Mouse (Mus musculus): ENCODE results near the gene Tirap.
A peak's percentile ranks its signal among the peaks of the same experiment; 100 is the strongest.

Tirap gene

GRCm38 (mm10) chr9:35199772-35200471, at the start of gene Tirap, which contains the start of gene Srpr:
Gene Tirap (minus strand): TSS chr9:35200291.
Gene Srpr (plus strand): TSS chr9:35200175.
- peak; percentile 94 for DNase-seq

- no peak for DNase-seq
Observed at GRCm38 (mm10) chr9:35249476-35249875, 49.4 kb upstream of the Tirap start.

GRCm38 (mm10) chr9:35247405-35247804, 47.3 kb upstream of the Tirap start:
- no peak for DNase-seq

GRCm38 (mm10) chr9:35239734-35240133, 39.6 kb upstream of the Tirap start:
- DNase-seq, result no peak

- no peak for DNase-seq
Observed at GRCm38 (mm10) chr9:35238915-35239571, 39.0 kb upstream of the Tirap start.

DNA sequence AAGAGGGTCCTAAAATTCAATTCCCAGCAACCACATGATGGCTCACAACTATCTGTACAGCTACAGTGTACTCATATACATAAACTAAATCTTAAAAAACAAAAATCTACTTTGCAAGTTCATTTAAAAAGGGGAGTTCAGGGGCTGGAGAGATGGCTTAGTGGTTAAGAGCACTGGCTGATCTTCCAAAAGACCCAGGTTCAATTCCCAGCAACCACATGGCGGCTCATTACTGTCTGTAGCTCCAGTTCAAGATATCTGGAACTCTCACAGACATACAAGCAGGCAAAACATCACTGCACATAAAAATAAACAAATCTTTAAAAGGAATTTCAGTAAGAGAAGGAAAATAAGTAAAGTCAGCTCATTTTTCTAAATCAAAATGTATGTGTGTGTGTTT, 38.3 kb upstream of the Tirap start:
- DNase-seq, result no peak

DNA sequence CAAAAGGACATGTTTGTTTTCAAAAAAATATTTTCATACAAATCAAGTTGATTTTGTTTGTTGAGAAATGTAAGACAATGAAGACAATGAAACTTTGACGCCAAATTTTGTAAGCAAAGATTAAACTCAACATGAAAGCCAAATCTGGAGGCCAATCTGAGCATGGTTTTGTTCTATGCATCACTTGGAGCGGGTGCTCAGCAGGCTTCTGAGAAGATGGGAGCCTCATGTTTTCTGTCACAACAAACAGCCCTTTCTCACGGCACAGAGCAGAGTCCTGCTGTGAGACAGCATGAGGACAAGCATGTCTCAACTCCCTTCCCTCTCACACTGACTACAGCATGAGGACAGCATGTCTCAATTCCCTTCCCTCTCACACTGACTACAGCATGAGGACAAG, 35.9 kb upstream of the Tirap start:
- DNase-seq, result no peak

DNA sequence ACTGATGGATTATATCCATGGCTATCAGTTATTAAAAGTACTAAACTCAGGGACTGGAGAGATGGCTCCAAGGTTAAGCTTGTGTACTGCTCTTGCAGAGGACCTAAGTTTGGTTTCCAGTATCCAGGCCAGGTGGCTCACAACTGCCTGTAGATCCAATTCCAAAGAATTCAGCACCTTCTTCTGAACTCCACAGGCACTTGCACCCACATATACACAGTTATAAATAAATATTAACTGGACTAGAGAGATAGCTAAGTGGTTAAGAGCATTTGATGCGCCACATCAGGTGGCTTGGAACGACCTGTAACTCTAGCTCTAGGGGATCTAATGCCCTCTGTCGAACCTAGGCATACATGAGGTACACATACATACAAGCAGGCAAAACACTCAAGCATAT, 28.6 kb upstream of the Tirap start:
- no peak for DNase-seq

DNA sequence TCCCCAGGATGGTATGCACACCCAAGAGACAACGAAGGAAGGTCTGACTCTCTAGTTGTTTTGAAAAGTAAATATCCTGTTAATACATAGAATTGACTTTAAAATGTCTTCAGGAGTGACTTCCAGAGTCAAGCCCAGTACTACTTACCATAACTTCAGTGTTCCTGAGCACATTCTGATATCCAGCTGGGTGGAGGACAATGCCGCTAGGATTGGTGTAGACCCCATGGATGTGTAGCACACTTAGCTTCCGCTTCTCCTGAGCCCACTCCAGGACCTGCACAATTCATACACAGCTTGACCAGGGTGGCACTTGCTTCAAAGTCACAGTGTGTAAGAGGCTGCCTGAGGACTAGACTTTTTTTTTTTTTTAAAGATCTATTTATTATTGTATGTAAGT, 23.4 kb upstream of the Tirap start:
- DNase-seq, result no peak

DNA sequence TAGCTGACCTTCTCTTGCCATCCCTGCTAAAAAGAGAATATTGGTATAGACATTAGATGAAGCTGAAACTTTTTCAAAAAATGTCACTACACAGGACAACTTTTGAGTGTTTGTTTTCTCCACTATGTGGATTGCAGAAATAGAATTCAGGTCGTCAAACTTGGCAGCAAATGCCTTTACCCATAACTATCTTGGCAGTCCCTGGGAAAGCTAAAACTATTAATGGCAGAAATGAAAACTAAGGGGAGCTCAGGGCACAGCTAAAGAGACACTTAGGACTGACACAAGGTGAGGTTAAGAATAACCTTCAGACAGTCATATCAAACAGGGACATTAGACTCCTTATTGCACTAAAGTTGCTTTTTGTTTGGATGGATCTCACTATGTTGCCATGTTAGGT, 17.9 kb upstream of the Tirap start:
- DNase-seq, result no peak

DNA sequence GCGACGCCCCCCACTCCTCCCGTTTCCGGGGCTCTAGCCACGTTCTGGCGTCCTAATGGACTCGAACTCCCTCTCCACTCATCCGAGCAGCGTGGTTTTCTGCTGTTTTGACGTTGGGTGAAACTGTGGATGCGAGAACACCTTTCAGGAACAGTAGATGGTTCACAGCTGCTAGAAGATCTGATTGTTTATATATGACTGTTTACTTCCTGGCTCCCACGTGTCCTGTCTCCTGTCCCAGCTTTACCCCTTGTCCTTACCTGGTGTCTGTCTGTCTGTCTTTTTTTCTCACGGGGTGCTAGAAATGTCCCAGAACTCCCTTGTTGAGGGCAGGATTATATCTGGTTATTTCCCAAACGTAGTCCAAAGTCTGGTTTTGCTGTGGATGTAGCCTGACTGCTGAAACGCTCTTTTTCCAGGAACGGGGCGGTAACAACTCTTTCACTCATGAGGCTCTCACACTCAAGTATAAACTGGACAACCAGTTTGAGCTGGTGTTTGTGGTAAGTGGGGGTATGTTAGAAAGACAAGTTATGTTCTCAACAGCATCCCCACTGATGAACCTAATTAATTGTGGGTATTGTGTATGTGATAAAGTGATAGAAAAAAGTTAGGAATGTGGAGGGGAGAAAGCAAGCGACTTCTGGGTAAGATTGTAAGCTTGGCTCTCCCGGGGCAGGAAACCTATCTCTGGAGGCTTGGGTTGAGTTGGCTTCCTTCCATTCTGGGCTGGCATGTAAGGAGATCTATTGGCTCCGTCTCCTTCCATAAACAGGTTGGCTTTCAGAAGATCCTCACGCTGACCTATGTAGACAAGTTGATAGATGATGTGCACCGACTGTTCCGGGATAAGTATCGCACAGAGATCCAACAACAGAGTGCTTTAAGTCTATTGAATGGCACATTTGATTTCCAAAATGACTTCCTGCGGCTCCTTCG, 11.8 kb upstream of the Tirap start:
- no peak for DNase-seq

DNA sequence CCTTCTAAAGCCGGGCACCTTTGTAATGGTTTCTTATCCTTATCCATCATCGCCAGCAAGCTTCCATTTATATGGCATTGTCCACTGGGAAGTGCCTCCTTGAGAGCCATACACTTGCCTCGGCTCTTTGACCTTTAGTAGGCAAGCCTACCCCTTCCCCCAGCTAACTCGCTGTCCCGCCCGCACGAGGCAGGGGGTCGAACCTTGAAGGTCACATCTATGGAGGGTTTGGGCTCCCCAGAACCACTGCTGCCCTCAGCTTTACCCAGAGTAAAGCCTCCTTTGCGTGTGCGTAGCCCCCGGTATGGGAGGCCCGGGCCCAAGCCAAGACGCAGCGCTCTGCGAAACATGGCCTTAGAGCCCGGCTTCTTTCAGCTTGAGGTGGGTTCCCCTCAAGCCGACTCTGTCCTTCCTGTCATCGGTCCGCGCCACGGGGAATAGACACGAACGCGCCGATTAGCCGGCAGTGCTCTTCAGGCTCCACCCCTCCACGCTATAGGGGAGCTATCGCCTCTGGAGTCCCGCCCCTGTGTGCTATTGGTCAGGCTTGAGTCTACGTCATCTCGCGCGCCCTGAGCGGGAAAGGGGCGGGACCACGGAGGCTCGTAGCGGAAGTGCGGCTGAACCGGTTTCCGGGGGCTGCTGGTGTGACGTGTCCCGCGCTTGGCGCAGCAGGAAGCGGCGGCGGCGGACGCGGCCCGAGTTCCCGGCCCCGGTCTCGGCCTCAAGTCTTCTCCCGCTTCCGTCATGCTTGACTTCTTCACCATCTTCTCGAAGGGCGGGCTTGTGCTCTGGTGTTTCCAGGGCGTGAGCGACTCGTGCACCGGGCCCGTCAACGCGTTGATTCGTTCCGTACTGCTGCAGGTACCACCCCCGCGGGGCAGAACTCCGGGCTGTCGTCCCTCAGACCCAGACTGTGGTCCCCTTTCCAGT, 10.7 kb upstream of the Tirap start, which contains the start of gene Foxred1:
TSS of gene Foxred1 (minus strand) at position 514 of the 933 bp plus-strand sequence.
- DNase-seq, result peak; percentile 98

- no peak for DNase-seq
Observed at GRCm38 (mm10) chr9:35204421-35204820, 4.3 kb upstream of the Tirap start.

DNA sequence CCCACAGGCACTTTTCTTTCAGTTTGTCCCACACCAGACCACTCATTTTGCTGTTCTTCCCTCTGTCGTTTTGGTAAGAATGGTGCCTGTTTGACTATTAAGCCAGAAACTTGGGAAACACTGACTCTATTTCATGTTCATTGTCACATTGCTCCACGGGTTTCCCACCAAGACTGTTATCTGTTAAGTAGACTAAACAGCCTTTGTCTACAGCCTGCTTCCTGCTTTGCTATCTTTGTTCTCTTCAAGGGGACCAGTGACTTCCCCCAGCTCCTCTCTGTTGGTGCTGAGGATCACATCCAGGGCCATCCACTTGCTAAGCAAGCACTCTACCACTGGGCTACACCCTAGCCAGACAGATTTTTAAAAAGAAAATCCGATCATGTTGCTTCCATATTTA, 3.4 kb upstream of the Tirap start:
- no peak for DNase-seq

DNA sequence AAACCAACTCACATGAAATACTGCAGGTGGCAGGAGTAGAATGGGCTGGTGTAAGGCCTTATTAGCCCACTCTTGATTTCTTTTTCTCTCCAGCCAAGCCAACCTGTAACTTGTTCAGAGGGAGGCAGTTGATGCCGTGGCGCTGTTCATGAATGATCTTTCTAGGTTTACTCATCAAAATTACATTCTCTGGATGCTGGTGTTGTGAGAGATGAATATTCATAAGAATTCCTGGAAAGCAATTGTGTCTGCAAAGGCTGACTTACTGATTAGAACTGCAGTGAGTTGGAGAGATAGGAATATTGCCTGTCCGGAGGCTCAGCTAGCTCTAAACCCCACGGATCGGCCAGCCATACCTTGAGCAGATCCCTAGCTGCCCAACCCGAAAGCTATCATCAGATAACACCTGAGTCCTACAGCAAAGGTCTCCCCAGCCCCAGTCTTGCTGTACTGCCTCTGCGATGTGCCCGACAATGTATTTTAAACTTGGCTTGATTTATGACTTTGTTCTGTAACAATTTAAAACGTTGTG, 504 bp upstream of the Tirap start:
- DNase-seq, result no peak

DNA sequence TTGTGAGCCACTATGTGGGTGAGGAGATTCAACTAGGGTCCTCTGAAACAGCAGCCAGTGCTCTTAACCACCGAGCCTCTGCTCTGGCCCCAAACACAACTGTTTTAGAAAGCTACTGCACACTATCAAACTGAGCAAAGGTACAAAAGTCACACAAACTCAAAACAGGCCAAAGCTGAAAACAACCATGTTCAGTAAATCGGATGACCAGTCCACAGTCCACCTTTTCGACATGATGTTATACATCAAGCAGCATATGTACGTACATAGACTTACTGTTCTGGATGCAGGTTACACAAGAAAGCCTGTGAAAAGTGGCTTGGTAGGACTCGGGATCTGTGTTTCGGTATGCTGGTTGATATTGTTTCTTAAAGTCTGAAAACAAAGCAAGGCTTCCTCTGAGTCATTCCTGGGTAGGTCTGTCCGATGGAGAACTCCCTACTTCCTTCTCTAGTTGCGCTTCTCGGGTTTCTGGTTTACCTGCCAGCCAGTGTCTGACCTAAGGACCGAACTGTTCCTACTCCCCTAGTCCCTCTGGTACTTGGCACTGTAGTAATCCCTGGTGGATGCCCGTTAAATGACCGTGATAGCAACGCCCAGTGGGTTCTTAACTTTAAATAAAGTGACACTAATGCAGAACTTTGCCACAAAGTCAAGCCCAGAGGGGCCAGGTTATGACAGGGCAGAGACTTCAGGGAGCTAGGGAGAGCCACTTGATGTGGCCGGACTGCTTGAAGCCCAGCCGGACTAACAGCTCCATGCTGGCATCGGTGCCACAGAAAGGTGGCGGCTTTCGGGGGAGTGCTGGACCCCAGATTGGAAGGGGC, 933 bp downstream of the Tirap start:
- DNase-seq, result no peak

DNA sequence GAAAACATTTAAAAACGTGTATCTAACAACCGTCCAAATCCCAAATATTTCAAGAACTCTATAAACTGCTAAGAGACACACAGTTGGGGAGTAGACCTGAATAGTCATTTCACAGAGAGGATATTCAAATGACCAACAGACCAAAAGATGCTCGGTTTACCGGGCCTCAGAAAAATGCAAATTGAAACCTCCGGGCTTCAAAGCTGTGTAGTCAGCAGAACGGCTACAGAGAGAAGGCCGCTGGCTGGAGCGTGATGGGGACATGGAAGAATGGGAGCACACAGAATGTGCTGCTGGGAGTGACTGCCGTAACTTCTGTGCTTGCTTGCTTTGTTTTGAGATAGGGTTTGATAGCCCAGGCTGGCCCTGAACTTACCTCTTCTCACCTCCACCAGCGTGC, 1.7 kb downstream of the Tirap start:
- DNase-seq, result no peak

DNA sequence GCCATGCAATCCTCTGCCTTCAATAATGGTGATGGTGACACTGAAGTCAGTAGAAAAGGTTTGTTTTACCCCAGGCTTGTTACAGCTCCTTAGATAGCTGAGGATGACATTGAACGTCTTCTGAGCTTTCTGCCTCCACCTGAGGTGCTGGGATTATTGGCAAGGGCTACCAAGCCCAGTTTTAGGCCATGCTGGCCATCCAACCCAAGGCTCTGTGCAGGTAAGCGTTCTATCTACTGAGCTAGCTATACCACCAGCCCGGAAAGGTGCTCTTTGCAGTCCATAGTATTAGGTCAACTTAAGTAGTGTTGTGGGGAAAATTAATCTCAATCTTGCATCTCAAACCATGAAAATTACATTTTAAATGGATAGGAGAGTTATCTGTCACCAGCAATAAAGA, 2.5 kb downstream of the Tirap start:
- no peak for DNase-seq

GRCm38 (mm10) chr9:35194048-35194447, 6.0 kb downstream of the Tirap start:
- DNase-seq, result no peak

GRCm38 (mm10) chr9:35192983-35193542, 7.0 kb downstream of the Tirap start:
- DNase-seq, result no peak

- peak; percentile 36 for DNase-seq
Observed at GRCm38 (mm10) chr9:35188700-35189099, 11.4 kb downstream of the Tirap start.

All from kidney, adult 18-20 months (tissue).